Mouse (Mus musculus) bone marrow, adult 2 months (tissue): ENCODE data around the gene Soat1. TPM values are rescaled to one million over a fixed set of nuclear protein-coding genes. Genes with fewer than 3 reads are reported as not detected.
"Not testable (repeated sequence)": the region's sequence is repeated elsewhere in the genome, so short reads cannot be mapped to it uniquely, and the experiment has no call there.

Experiments used
- H3K27ac ChIP-seq: fragments of 200-500 bp; 2 replicates; pipeline ENCODE4 v1.5.1; 2012; ENCODE audit warnings: low read depth, mild to moderate bottlenecking, control low read depth, inconsistent platforms, low read length; ENCODE audit not compliant: control insufficient read depth, poor library complexity, insufficient read depth
- H3K4me1 ChIP-seq: fragments of 200-500 bp; 2 replicates; pipeline ENCODE4 v1.6.1; 2011; ENCODE audit warnings: low read length; ENCODE audit not compliant: control insufficient read depth, insufficient read depth
- H3K4me3 ChIP-seq: fragments of 200-500 bp; replicated peaks from 2 replicates; pipeline ENCODE3; 2011; ENCODE audit warnings: mild to moderate bottlenecking, low read depth, low read length, control low read depth; ENCODE audit not compliant: control insufficient read depth
- CTCF ChIP-seq: fragments of 200-500 bp; IDR thresholded peaks from 2 replicates; pipeline ENCODE4 v1.5.1; 2011; ENCODE audit warnings: low read length, control low read depth; ENCODE audit not compliant: control insufficient read depth, insufficient read depth
- POLR2A ChIP-seq: fragments of 200-500 bp; IDR thresholded peaks from 2 replicates; pipeline ENCODE4 v1.6.1; 2011; ENCODE audit warnings: low read depth, mild to moderate bottlenecking, control low read depth, low read length, borderline replicate concordance; ENCODE audit not compliant: control insufficient read depth
- WGBS: fragments of 180-500 bp; shearing (Covaris S2); methylation state at CpG from one replicate; pipeline ENCODE4 v1.1.7; 2018; 5-methylcytosine and 5-hydroxymethylcytosine counted together
- polyA plus RNA-seq: library from polyadenylated mRNA; stranded (reverse); fragments of >200 nt; gene quantifications from 2 replicates; pipeline ENCODE4 v1.2.4, GENCODE M21; 2011; ENCODE audit warnings: low replicate concordance; ENCODE audit not compliant: missing spikeins, insufficient read depth, insufficient read length

Gene Soat1
- 4.2 and 14.6 TPM in 2 replicates for polyA plus RNA-seq

DNA sequence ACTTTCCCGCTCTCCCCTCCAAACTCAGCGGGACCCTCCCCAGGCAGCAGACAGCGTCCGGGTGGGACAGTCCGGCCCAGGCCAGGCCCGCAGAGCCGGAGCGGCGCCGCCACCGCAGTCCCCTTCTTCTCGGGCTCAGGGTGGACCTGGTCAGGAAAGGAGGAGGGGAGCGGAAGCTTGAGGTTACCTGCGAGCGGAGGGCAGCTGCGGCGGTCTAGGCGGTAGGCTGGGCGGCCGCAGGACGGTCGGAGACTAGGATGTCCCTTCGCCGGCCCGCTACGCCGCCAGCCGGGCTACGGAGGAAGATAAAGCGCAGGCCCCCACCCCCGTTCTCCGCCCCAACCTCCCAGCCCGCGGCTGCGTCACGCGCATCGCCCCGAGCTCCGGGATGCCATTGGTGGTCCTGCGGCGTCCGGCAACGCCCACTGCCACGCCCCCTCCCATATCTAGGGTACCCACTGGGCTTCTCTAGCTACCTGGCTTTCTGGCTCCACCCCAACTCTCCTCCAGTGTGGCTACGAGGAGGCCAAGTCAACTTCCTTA, at the start of gene Soat1:
Gene Soat1, minus strand, starts transcription at position 371 of the 543 bp plus-strand sequence.
- H3K27ac ChIP-seq, result peak within 1 kb of the TSS; percentile 91

DNA sequence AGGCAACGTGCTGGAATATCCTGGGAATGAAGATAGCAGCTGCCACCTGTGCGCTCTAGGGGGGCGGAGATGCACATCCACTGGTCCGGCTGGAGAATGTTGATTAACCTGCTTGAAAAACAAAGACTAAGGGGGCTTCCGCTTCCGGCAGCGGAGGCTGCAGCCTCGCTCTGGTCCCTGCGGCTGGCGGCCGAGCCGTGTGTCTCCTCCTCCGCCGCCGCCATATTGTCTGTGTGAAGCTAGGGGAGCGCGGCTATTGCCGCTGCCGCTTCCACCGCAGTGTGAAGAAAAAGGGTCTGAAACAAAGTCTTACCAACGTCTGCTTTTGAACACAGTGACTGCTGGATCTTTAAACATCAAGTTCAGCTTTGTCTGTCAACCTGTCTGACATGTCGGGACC, 49.7 kb upstream of the Soat1 start, which contains the start of gene Gm10031:
Gene Gm10031, plus strand, starts transcription at position 171 of the 400 bp plus-strand sequence.
- not testable (repeated sequence) for H3K4me3 ChIP-seq, H3K27ac ChIP-seq, H3K4me1 ChIP-seq
- 91% methylated on average over 22 of the region's 22 CpGs for WGBS

More for the DNA sequence above, at the start of gene Soat1:
- TF ChIP-seq CTCF (no peak), POLR2A (peak; percentile 64; the same call in 1 of the 2 replicates)
- peak within 1 kb of the TSS; percentile 91 for H3K4me3 ChIP-seq
- WGBS, result under 1% methylated on average over 46 of the region's 46 CpGs
- H3K4me1 ChIP-seq, result peaks cover 2% of the 10 kb centered on the region; the same call in 1 of the 2 replicates

DNA sequence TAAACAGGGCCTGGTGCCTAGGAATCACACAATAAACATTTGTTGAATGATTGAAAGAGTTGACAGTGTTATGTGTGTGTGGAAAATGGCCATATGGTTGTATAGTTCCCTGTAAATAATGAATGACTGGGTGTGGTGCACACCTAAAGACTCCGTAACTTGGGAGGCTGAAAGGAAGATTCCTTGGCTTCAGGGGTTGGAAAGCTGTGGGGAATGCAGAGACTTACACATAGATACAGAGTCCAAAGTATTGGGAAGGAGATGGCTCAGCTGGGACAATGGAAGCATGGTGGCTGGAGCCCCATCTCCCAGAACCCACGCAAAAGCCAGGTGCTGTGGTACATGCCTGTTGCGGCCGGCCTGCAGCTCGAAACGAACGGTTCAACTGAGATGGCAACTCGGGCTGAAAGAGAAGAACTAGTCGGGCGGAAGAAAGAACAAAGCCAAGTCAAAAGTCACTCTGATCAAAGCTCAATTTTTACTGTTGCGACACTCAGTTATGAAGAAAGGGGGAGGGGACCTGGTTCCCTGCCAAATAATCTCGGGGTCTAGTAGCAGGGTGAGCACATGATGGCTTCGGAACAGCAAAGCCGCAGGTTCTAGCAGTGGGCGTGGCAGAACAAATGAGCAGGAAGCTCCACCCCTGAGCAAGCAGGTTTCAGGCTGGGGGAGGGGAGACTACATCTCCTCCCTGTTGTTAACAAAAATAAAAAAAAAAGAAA, 47.8 kb upstream of the Soat1 start:
- Histone ChIP-seq H3K4me1 (no peaks in the 10 kb centered on the region), H3K27ac (no peak overlapping the region), H3K4me3 (no peak overlapping the region)
- WGBS, result 24% methylated on average over 15 of the region's 15 CpGs
- no peak for TF ChIP-seq POLR2A
- TF ChIP-seq CTCF, result no peak

- H3K27ac ChIP-seq, result no peak overlapping the region
- no peaks in the 10 kb centered on the region for H3K4me1 ChIP-seq
- no peak for TF ChIP-seq POLR2A
- TF ChIP-seq CTCF, result no peak
- no peak overlapping the region for H3K4me3 ChIP-seq
- WGBS, result 81% methylated on average over 3 of the region's 3 CpGs
These were observed 46.1 kb upstream of the Soat1 start for GRCm38 (mm10) chr1:156520136-156520780.

DNA sequence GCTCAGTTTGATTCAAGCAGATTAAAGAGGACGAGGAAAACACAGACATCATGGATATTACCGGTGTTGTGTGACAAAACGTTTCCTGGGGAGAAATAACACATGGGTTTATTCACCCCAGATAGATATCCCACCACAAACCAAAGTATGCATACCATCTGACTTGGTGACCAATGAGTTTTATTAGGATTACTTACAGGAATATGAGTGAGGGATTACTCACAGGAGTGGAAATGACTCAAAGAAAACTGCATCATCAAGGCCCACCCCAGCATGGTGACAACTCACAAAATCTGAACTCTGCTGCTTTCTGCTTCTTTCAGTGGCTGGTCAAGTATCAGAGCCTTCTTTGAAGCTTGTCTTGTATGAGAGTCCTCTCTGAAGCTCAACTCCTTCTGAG, 33.6 kb upstream of the Soat1 start:
- H3K27ac ChIP-seq, result no peak overlapping the region
- H3K4me1 ChIP-seq, result no peaks in the 10 kb centered on the region
- 81% methylated on average over 3 of the region's 3 CpGs for WGBS
- no peak overlapping the region for H3K4me3 ChIP-seq
- TF ChIP-seq CTCF (no peak), POLR2A (no peak)

DNA sequence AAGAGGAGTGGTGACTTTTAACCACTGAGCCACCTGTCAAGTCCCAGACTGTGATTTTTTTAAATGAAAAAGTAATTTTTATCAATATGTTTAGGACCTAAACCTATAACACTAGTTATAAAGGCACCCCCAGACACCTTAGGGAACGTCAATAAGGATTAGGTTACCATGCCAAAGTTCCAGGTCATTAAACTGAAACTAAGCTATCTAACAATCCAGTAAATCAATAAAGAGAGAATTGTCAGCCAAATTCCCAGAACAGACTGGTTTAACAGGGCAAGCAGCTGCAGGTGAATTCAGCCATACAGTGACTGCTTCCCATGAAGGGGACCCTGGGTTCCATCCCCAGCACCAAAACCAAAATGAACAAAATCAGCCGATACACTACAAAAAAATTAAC, 31.8 kb upstream of the Soat1 start:
- H3K27ac ChIP-seq, result no peak overlapping the region
- WGBS, result 88% methylated on average over 2 of the region's 2 CpGs
- H3K4me1 ChIP-seq, result no peaks in the 10 kb centered on the region
- H3K4me3 ChIP-seq, result no peak overlapping the region
- TF ChIP-seq CTCF, result no peak
- TF ChIP-seq POLR2A, result no peak

DNA sequence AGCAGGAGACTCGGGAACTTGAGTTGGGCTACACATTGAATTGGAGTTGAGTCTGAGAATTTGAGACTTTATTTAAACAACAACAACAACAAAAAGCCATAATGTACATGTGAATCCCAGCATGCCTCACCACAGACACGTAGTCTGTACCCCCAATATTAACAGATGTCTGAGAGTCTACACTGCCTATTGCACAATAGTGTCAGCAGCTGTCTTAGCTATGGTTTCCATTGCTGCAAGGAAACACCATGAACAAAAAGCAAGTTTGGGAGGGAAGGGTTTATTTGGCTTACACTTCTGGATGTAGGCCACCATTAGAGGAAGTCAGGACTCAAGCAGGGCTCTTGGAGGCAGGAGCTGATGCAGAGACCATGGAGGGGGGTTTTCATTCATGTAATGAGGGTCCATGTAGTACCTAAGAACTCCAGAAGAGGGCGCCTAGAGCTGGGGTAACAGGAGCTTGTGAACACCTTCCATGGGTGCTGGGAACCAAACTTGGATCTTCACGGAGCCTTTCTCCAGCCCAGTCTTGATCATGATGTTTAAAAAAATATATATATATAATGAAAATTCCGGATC, 30.9 kb upstream of the Soat1 start:
- Histone ChIP-seq H3K4me3 (no peak overlapping the region), H3K4me1 (no peaks in the 10 kb centered on the region), H3K27ac (no peak overlapping the region)
- TF ChIP-seq CTCF (peak; percentile 11; the same call in 1 of the 2 replicates), POLR2A (no peak)
- WGBS, result 66% methylated on average over 5 of the region's 5 CpGs

DNA sequence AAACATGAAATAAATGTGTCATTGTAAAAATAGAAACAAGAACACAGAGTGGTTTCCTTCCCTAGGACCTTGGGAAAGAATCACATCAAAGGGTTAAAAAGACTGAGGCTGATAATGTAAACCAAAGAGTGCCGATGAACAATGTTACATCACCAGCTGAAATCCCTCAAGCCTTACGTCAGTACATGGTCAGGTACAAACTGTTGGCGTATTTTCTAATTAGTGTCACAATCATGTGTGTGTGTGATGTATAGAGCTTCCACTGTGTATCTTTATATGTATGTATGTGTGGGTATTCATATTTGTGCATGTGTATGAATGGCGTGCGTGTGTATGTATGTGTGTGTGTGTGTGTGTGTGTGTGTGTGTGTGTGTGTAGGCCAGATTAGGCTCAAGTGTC, 22.8 kb upstream of the Soat1 start:
- no peaks in the 10 kb centered on the region for H3K4me1 ChIP-seq
- H3K27ac ChIP-seq, result no peak overlapping the region
- 56% methylated on average over 5 of the region's 5 CpGs for WGBS
- TF ChIP-seq CTCF (no peak), POLR2A (no peak)
- H3K4me3 ChIP-seq, result no peak overlapping the region
